Mouse (Mus musculus): ENCODE results near the gene Fgf6. TPM values are rescaled to one million over a fixed set of nuclear protein-coding genes. Genes with fewer than 3 reads are reported as not detected.
A peak's percentile ranks its signal among the peaks of the same experiment; 100 is the strongest.

Fgf6 gene
- total and polyA plus RNA-seq, 3 experiments = not detected

GRCm38 (mm10) chr6:126995494-126995893, 19.9 kb upstream of the Fgf6 start:
- peaks cover 2 to 9% of the 10 kb centered on the region in 2 experiments; a peak in 3 of 4 replicates for H3K4me1 ChIP-seq (ENCODE audit: control insufficient read depth in 1 of 2, insufficient read depth in 2 of 2)
- H3K9ac ChIP-seq (ENCODE audit: insufficient read depth, low read depth) = no peak overlapping the region
- in situ Hi-C loops (cut with MboI; ENCODE audit: low pct_ligation_motif_present, low pct_unique_long_range_greater_than_20kb, low sequenced_read_pairs) (no loop called here), dilution Hi-C loops (cut with MboI; ENCODE audit: extremely low pct_ligation_motif_present, extremely low pct_unique_long_range_greater_than_20kb, low sequenced_read_pairs) (no loop called here)
- H3K27me3 ChIP-seq (replicated peaks) = no peaks in the 10 kb centered on the region
- H3K4me2 ChIP-seq (ENCODE audit: insufficient read depth, low read depth, poor library complexity, severe bottlenecking) = no peak overlapping the region
- H3K4me3 ChIP-seq (replicated peaks in 1 of 3; ENCODE audit: low read depth in 2 of 3, low read length in 2 of 3, poor library complexity in 1 of 3) = no peak overlapping the region
- H3K27ac ChIP-seq (ENCODE audit: insufficient read depth, low read depth) = no peak overlapping the region
- no peak for DNase-seq (ENCODE audit: extremely low read depth)
- no peaks in the 10 kb centered on the region for H3K36me3 ChIP-seq (replicated peaks in 1 of 2; ENCODE audit: control insufficient read depth in 1 of 2, insufficient read depth in 1 of 2, low read length in 1 of 2)
- H3K9me3 ChIP-seq (replicated peaks; ENCODE audit: low read length) = peaks cover 2% of the 10 kb centered on the region
- no peak for TF ChIP-seq TCF12 (IDR thresholded peaks at IDR 0.05; ENCODE audit: low read depth, low read length)
- TF ChIP-seq RCOR1 (conservative IDR thresholded peaks at IDR 0.05; ENCODE audit: low read depth, low read length) = no peak
- TF ChIP-seq JUND (conservative IDR thresholded peaks at IDR 0.05; ENCODE audit: low read depth, low read length) = no peak
- no peak for TF ChIP-seq ZKSCAN1 (IDR thresholded peaks at IDR 0.05; ENCODE audit: borderline replicate concordance, low read depth, low read length)
- TF ChIP-seq RAD21 (IDR thresholded peaks at IDR 0.05; ENCODE audit: low read depth, low read length) = no peak
- no peak for TF ChIP-seq KAT2A (IDR thresholded peaks at IDR 0.05; ENCODE audit: insufficient replicate concordance, low read length)
- TF ChIP-seq MXI1 (IDR thresholded peaks at IDR 0.05; ENCODE audit: low read depth, low read length) = no peak
- no peak for TF ChIP-seq E2F4 (IDR thresholded peaks at IDR 0.05; ENCODE audit: insufficient replicate concordance, low read depth, low read length)
- no peak for TF ChIP-seq IRF4 (IDR thresholded peaks at IDR 0.05; ENCODE audit: low read depth, low read length)
- no peak for TF ChIP-seq ETS1 (conservative IDR thresholded peaks at IDR 0.05; ENCODE audit: low read depth, low read length)
- TF ChIP-seq JUN (IDR thresholded peaks at IDR 0.05; ENCODE audit: insufficient read depth, low read depth, low read length) = no peak
- no peak for TF ChIP-seq UBTF (IDR thresholded peaks at IDR 0.05; ENCODE audit: low read depth, low read length)
- TF ChIP-seq MEF2A (IDR thresholded peaks at IDR 0.05; ENCODE audit: borderline replicate concordance, low read depth, low read length) = no peak
- no peak for TF ChIP-seq ZC3H11A (IDR thresholded peaks at IDR 0.05; ENCODE audit: low read depth, low read length)
- no peaks in the 10 kb centered on the region for H3K79me2 ChIP-seq (replicated peaks; ENCODE audit: control insufficient read depth, extremely low read depth, insufficient read depth, poor library complexity, severe bottlenecking)

GRCm38 (mm10) chr6:126996399-126996798, 19.0 kb upstream of the Fgf6 start:
- no peak overlapping the region for H3K27ac ChIP-seq (ENCODE audit: insufficient read depth, low read depth)
- TF ChIP-seq NELFE (IDR thresholded peaks at IDR 0.05; ENCODE audit: low read depth, low read length) = no peak
- no peak for TF ChIP-seq BHLHE40 (IDR thresholded peaks at IDR 0.05; ENCODE audit: low read depth, low read length)
- TF ChIP-seq ZNF384 (IDR thresholded peaks at IDR 0.05; ENCODE audit: low read depth, low read length) = no peak
- TF ChIP-seq UBTF (IDR thresholded peaks at IDR 0.05; ENCODE audit: low read depth, low read length) = no peak
- no peak for TF ChIP-seq MYC (IDR thresholded peaks at IDR 0.05; ENCODE audit: low read depth, low read length)
- TF ChIP-seq NRF1 (IDR thresholded peaks at IDR 0.05; ENCODE audit: low read depth, low read length) = no peak
- in situ Hi-C loops (cut with MboI; ENCODE audit: low pct_ligation_motif_present, low pct_unique_long_range_greater_than_20kb, low sequenced_read_pairs) = no loop called here

More at GRCm38 (mm10) chr6:126996399-126996798, 19.0 kb upstream of the Fgf6 start:
- H3K4me3 ChIP-seq (replicated peaks in 1 of 3; ENCODE audit: low read depth in 2 of 3, low read length in 2 of 3, poor library complexity in 1 of 3) = no peak overlapping the region
- peak; percentile 24 for DNase-seq (ENCODE audit: extremely low read depth)
- H3K4me1 ChIP-seq (ENCODE audit: control insufficient read depth in 1 of 2, insufficient read depth in 2 of 2) = peaks cover 2 to 9% of the 10 kb centered on the region in 2 experiments; a peak in 3 of 4 replicates
- H3K36me3 ChIP-seq (replicated peaks in 1 of 2; ENCODE audit: control insufficient read depth in 1 of 2, insufficient read depth in 1 of 2, low read length in 1 of 2) = no peaks in the 10 kb centered on the region
- H3K27me3 ChIP-seq (replicated peaks) = no peaks in the 10 kb centered on the region
- no peak overlapping the region for H3K9ac ChIP-seq (ENCODE audit: insufficient read depth, low read depth)
- no peak overlapping the region for H3K4me2 ChIP-seq (ENCODE audit: insufficient read depth, low read depth, poor library complexity, severe bottlenecking)
- H3K79me2 ChIP-seq (replicated peaks; ENCODE audit: control insufficient read depth, extremely low read depth, insufficient read depth, poor library complexity, severe bottlenecking) = no peaks in the 10 kb centered on the region
- peaks cover 2% of the 10 kb centered on the region for H3K9me3 ChIP-seq (replicated peaks; ENCODE audit: low read length)
- dilution Hi-C loops (cut with MboI; ENCODE audit: extremely low pct_ligation_motif_present, extremely low pct_unique_long_range_greater_than_20kb, low sequenced_read_pairs) = no loop called here

Data from CH12.LX (cell line).